Mouse (Mus musculus) lung, postnatal 0 days (tissue): ENCODE data around the gene Mbd4.
"Not testable (repeated sequence)": the region's sequence is repeated elsewhere in the genome, so short reads cannot be mapped to it uniquely, and the experiment has no call there.

Experiments used
- CTCF ChIP-seq: IDR thresholded peaks from 2 replicates; pipeline ENCODE4 v1.5.1; 2016; ENCODE audit warnings: antibody characterized with exemption, mild to moderate bottlenecking
- EP300 ChIP-seq: IDR thresholded peaks from 2 replicates; pipeline ENCODE4 v1.6.1; 2016; ENCODE audit warnings: antibody characterized with exemption, mild to moderate bottlenecking, control low read depth

DNA sequence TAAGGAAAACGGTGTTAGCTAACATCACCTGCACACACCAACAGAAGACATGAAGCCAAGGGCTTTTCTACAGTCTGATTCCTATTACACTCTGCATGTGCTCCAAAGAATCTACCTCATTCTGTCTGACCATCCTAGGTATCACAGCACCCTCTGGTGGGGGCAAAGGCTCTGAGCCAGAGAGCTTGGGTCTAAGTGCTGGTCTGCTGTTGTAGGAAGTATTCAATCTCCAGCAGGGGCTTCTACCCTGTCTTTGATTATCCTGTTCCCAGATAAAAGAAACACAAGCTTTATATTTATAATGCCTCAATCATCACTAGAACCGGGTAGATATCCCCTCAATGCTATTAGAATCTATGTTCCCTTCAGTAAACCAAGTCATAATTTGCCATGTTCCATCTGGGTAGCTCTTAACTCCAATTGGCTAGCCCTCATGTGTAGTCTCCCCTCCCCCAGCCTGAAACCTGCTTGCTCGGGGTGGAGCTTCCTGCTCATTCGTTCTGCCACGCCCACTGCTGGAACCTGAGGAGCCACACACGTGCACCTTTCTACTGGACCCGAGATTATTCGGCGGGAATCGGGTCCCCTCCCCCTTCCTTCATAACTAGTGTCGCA is 29.2 kb downstream of the Mbd4 start:
- TF ChIP-seq CTCF: peak; percentile 80
- TF ChIP-seq EP300: not testable (repeated sequence)
